ENCODE assay signal across 9 mouse cellular contexts in the genomic region with DNA sequence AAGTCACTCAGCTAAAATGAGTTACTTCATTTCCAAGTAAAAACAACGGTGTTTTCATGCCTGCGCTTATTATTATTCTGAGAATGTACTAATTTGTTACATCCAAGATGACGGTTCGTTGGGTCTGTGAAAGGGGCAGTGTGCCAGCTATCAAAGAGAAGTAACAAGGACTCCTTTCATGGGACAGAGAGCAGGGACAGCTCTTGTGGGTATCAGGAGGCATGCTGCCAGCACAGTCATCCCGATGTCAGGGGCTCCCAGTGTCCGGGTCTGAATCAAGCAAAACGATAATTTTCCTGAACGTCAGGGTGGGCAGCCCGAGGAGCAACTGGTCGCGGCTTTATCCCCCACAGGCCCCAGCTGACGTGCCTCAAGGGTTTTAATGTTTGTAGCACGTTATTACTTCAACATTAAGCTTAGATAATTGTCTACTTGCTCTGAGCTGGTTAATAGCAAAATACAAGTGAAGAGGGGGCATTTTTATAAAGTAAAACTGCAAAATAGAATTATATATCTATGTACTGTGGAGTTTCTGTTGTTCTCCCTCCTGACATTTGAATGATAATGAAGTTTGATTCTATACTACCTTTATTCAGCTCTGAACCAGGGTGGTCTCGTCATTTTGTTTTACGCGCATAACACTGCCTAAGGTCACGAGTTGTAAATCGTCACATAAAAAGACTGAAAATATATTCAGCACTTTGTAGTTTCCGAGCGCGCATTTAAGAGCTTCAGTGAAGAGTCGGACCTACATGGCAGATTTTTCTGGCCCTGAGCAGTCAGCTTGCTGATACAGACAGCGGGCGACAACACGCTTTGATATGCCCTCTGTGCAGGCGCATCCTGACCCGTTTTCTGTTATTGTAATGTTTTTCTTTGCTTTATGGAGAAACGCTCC.
DNase-seq lines count a peak whose midpoint lies in the region; ATAC-seq lines count a peak whose summit lies in the region.
"Had no signal": no experiment of that assay in that cellular context is flagged by ENCODE, and none has a peak within 500 bp of the region (broad histone marks: within the 10 kb centered on the region; RNA-seq: fewer than 3 reads in every experiment).

No protein-coding gene starts in this region.

- peak overlapping the region; percentile 64 for H3K27ac ChIP-seq in hindbrain, embryonic 16.5 days (ENCODE audit: low read depth, low read length)
- no peak overlapping the region for H3K27ac ChIP-seq in limb, embryonic 15.5 days

- H3K9ac ChIP-seq in hindbrain, embryonic 16.5 days (ENCODE audit: low read depth, low read length), result no peak overlapping the region
- H3K9ac ChIP-seq in limb, embryonic 15.5 days, result no peak overlapping the region

- 14% methylated on average over 28 of the region's 28 CpGs for WGBS in hindbrain, embryonic 16.5 days
- WGBS in limb, embryonic 15.5 days, result 27% methylated on average over 28 of the region's 28 CpGs

- H3K9me3 ChIP-seq in hindbrain, embryonic 16.5 days (ENCODE audit: control insufficient read depth, low read length), result no peaks in the 10 kb centered on the region
- H3K9me3 ChIP-seq in limb, embryonic 15.5 days, result no peaks in the 10 kb centered on the region

- peak; percentile 85 for ATAC-seq in hindbrain, embryonic 16.5 days
- ATAC-seq in limb, embryonic 15.5 days (ENCODE audit: insufficient number of reproducible peaks, low FRiP score, low TSS enrichment, low read depth), result no peak

- intact Hi-C loops in gastrocnemius, postnatal 36 days (cut with DNase I), result no loop called here

- DNase-seq in gastrocnemius, postnatal 10 days, result peak; percentile 7
- no peak for DNase-seq in gastrocnemius, postnatal 4 days (ENCODE audit: low spot score in 2 of 2)
- peak; percentile 20 for DNase-seq in embryo, embryonic 11.5 days (ENCODE audit: low read depth, low spot score)
- DNase-seq in telencephalon, adult 2 months (ENCODE audit: low read depth, low spot score), result peak; percentile 78
- DNase-seq in thymus, postnatal 10 days (ENCODE audit: low spot score in 2 of 2), result no peak
- DNase-seq in gastrocnemius, postnatal 36 days, result no peak

- H3K4me1 ChIP-seq in hindbrain, embryonic 16.5 days (ENCODE audit: control insufficient read depth, insufficient read depth, low read depth, low read length), result peaks cover 7% of the 10 kb centered on the region
- H3K4me1 ChIP-seq in limb, embryonic 15.5 days, result peaks cover 3% of the 10 kb centered on the region; the same call in 1 of the 2 replicates

- no peak overlapping the region for H3K4me3 ChIP-seq in hindbrain, embryonic 16.5 days (ENCODE audit: low read length)
- H3K4me3 ChIP-seq in limb, embryonic 15.5 days, result no peak overlapping the region

- peak overlapping the region; percentile 33 for H3K4me2 ChIP-seq in hindbrain, embryonic 16.5 days (ENCODE audit: low read length)
- 0 out of 2 replicates have a peak overlapping the region, but pooled peaks have one; percentile 17 for H3K4me2 ChIP-seq in limb, embryonic 15.5 days

- H3K27me3 ChIP-seq in hindbrain, embryonic 16.5 days (replicated peaks; ENCODE audit: control insufficient read depth, insufficient read depth, low read length), result peaks cover 3% of the 10 kb centered on the region
- H3K27me3 ChIP-seq in limb, embryonic 15.5 days, result peaks cover 19% of the 10 kb centered on the region; the same call in 1 of the 2 replicates
- H3K27me3 ChIP-seq: CH12.LX had no signal

- no peaks in the 10 kb centered on the region for H3K36me3 ChIP-seq in hindbrain, embryonic 16.5 days (ENCODE audit: control insufficient read depth, insufficient read depth, low read length)
- H3K36me3 ChIP-seq in limb, embryonic 15.5 days, result no peaks in the 10 kb centered on the region

Comparison
In these comparisons a context has a peak if more than half of its experiments do, and no peak if none do; other contexts are left out.
1. DNase-seq: peak in gastrocnemius, postnatal 10 days (single experiment), embryo, embryonic 11.5 days (single experiment) and telencephalon, adult 2 months (single experiment); none in gastrocnemius, postnatal 4 days (0 of 2), thymus, postnatal 10 days (0 of 2) and gastrocnemius, postnatal 36 days (0 of 2).